Mouse (Mus musculus): Measurements from ENCODE around the gene Mfap1b.
A peak's percentile ranks its signal among the peaks of the same experiment; 100 is the strongest.

Mfap1b gene

DNA sequence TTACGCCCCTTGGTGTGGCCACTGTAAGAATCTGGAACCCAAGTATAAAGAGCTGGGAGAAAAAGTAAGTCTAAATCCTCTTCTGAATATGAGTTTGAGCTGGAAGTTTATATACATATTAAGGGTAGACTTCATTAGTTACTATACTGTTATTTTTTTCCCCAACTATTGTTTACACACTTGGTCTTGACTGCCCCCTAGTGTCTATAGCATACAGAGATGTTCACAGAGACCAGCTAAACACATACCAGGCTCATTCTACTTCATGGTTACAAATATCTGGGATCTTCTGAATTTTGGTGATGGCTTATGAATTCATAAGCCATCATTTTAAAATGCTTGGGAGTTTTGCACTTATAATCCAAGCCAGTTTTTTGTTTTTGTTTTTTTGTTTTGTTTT, 39.0 kb downstream of the Mfap1b start:
- DNase-seq (ENCODE audit: low spot score): no peak

DNA sequence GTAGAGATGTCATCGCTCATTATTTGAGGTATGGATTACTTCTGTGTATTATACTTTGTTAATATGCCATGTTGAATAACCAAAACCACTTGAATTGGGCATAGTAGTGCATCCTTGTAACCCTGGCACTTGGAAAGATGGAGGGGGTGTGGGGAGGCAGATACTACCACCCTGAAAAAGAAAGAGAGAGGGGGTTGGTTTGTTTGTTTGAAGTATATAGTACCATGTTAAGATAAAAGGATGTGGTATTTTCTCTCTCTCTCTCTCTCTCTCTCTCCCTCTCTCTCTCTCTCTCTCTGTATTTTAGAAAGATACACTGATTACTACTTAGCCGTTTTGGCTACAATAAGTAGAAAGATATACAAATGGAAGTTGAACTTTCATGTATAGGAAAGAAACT, 48.0 kb downstream of the Mfap1b start:
- DNase-seq (ENCODE audit: low spot score): no peak

DNA sequence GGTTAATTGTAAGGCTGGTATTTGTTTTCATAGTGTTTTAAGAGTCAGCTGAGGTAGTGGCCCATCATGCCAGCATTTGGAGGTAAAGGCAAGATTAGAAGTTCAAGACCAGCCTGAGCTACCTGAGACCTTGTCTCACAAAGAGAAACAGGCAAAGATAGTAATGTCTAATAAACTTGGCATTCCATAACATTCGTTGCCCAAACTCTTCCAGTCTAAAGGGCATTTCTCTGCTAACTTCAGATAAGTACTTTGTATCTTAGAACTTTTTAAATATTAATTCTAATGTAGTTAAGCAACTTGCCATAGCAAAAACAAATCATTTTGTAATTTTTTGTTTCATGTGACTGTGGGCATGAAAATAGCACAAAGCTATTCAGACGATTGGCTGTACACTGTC, 50.7 kb downstream of the Mfap1b start:
- no peak for DNase-seq (ENCODE audit: low spot score)

DNA sequence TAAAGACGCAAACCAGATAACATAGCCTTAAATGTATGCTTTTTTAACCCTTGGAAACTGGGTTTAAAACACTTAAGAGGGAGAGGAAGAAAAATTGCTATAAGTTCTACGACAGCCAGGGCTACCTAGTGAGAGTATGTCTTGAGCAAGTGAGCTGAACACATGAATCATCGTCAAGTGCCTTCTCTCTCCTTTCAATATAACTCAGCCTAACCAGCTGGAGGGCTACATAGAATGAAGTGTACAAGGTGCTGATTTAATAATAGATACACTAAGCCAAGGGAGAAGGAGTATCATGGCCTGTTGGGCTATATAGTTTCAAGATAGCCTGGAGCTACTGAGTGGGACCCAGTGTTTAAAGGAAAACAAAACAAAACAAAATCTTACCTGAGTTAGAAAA, 55.4 kb downstream of the Mfap1b start:
- DNase-seq (ENCODE audit: low spot score): no peak

DNA sequence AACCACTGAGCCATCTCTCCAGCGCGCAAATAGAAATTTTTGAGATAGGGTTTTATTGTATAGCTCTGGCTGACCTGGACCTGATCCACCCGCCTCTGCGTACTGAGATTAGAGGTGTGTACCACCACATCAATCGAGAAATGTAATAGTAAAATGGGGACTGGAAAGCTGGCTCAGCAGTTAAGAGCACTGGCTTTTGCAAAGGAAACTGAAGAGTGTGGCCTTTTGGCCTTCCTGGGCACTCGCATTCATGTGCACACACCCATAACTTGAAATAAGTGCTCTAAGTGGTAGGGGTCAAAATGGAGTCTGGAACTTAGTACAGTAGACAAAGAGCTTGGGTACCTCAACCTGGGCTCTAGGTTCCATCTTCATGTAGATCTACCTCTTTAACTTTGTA, 57.5 kb downstream of the Mfap1b start:
- no peak for DNase-seq (ENCODE audit: low spot score)

DNA sequence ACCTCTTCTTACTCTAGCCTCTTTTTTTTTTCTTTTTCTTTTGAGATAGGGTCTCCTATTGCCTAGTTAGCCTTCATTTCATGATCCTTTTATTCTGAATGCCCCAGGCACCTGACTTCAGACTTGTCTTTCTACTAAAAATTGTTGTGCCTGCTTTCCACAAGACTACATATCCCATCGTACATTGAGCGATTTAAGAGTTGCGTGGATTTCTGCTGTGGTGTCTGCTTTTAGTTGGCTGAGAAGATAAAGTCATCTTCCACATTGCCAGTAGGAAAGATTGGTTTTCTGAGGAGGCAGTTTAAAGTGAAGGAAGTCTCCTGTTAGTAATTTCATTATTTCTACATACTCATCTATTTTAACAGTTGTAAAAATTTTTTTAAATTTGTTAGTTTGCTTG, 58.3 kb downstream of the Mfap1b start:
- DNase-seq (ENCODE audit: low spot score): no peak

DNA sequence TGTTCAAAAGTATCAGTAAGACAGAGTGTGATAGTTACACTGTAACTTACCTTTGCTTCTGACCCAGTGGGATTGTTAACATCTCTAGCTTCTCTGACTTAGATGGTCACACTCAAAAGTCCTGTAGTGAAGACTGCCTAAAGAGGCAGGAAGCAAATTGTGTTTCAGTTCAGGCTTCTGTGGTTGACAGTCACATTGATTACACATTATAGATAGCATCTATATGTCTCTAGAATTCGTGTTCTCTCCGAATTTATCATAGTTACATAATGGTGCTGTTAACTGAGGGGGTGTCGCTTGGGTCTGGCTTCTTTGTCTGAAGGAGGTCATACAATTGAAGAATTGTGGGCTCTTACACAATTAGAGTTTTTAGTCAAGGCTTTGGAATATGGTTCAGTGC, 58.8 kb downstream of the Mfap1b start:
- DNase-seq (ENCODE audit: low spot score): no peak

DNA sequence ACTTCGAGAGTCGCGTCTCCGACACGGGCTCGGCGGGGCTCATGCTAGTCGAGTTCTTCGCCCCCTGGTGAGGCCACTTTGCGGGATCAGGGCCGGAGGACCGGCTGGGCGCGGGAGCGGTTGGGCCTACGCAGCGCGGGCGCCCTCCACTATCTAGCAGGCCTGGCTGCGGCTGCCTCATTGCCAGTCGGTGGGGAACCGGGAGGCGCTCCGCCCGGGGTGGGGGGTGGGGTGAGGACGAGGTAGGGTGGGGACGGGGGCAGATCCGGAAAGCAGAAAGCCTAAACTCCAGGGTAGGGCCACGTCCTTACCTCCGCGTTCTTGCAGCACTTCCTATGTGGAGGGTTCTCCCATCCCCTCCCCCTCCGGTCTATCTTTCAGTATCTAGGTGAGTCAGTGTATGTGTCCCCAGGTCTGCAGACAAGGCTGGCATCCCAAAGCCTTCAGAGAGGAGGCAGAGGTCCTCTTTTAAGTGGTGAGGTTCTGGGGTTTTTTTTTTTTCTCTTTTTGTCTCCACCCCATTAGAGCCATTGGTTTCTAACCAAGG, 59.7 kb downstream of the Mfap1b start:
- DNase-seq (ENCODE audit: low spot score): no peak

DNA sequence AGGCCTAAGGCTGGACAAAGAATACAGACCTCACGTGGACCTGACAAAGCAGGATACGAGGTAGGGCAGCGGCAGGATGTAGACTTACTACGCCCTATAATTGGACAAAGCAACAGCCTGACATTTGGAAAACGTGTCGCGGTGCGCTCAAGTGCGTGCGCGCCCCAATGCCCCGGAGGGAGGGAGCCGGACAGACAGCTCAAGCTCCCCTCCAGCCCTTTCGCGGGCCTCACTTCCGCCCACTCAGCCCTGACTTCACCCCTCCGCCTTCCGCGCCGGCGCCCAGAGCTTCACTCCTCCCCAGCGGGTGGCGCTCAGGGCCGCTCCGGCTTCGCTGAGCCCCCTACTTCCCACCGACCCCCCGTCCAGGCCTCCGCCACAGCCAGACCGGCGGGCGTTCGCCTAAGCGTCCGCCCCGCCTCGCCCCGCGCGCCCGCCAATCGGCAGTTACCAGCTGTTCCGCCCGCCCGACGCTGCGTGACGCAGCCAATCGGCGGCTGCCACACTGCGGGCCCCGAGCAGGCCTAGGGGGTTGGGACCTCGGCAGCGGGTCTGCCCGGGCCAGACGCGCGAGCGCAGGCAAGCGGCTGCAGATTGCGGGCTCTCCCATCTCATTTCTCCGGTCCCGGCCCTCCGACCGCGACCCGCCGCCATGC, 60.4 kb downstream of the Mfap1b start, which contains the start of the genes Pdia3 and Catsper2:
Gene Pdia3, plus strand, starts transcription at position 389 of the 656 bp plus-strand sequence.
Gene Catsper2, minus strand, starts transcription at position 406 of the 656 bp plus-strand sequence.
- DNase-seq (ENCODE audit: low spot score): peak; percentile 90

DNA sequence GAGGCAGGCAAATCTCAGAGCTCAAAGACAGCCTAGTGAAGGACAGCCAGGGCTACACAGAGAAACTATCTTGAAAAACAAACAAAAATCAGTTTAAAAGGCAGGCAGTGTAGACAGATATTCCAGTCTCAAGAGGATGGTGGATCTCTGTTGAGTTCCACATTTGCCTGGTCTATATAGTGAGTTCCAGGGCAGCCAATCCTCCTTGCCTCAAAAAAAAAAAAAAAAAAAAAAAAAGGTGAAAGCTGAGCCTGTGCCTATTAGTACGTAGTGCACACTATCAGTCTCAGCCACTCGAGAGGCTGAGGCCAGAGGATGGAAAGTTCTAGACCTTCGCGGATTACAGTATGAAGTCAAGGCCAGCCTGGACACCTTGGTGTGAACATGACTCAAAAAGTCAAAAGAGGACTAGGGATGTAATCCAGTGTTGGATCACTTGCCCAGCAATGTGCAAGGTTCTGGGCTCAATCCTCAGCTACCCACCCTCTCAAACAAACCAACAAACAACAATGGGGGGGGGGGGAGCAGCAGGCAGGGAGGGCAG, 61.0 kb downstream of the Mfap1b start:
- DNase-seq (ENCODE audit: low spot score): peak; percentile 10

All from ovary, postnatal 10 days (tissue).